Mouse (Mus musculus) midbrain, embryonic 16.5 days (tissue): ENCODE measurements around the gene Hsdl2. TPM values are rescaled to one million over a fixed set of nuclear protein-coding genes. Genes with fewer than 3 reads are reported as not detected.

Experiments used
- ATAC-seq: fragments of 200-750 bp; cut with Nextera tagmentation; 2 replicates; pipeline ENCODE4 v1.8.0; 2017; ENCODE audit warnings: moderate TSS enrichment
- H3K27ac ChIP-seq: fragments of 300-500 bp; sonication (generic); 2 replicates; pipeline ENCODE4 v1.5.1; 2014; ENCODE audit warnings: mild to moderate bottlenecking, low read length, mixed read lengths
- H3K27me3 ChIP-seq: fragments of 300-500 bp; sonication (generic); 2 replicates; pipeline ENCODE4 v1.6.1; 2014; ENCODE audit warnings: low read depth, low read length, mixed read lengths; ENCODE audit not compliant: control insufficient read depth, insufficient read depth
- H3K36me3 ChIP-seq: fragments of 300-500 bp; sonication (generic); 2 replicates; pipeline ENCODE4 v1.6.1; 2014; ENCODE audit warnings: mild to moderate bottlenecking, low read length, moderate library complexity, mixed read lengths; ENCODE audit not compliant: control insufficient read depth, insufficient read depth
- H3K4me1 ChIP-seq: fragments of 300-500 bp; sonication (generic); 2 replicates; pipeline ENCODE4 v1.6.1; 2014; ENCODE audit warnings: mild to moderate bottlenecking, low read length, mixed read lengths; ENCODE audit not compliant: control insufficient read depth, insufficient read depth
- H3K4me2 ChIP-seq: fragments of 300-500 bp; sonication (generic); 2 replicates; pipeline ENCODE4 v1.6.1; 2014; ENCODE audit warnings: mild to moderate bottlenecking, low read length, mixed read lengths
- H3K4me3 ChIP-seq: fragments of 300-500 bp; sonication (generic); 2 replicates; pipeline ENCODE4 v1.5.1; 2014; ENCODE audit warnings: low read depth, mild to moderate bottlenecking, low read length, moderate library complexity, mixed read lengths
- H3K9ac ChIP-seq: fragments of 300-500 bp; sonication (generic); 2 replicates; pipeline ENCODE4 v1.6.1; 2014; ENCODE audit warnings: low read depth, low read length, mixed read lengths
- H3K9me3 ChIP-seq: fragments of 300-500 bp; sonication (generic); replicated peaks from 2 replicates; pipeline ENCODE4 v1.6.1; 2014; ENCODE audit warnings: mild to moderate bottlenecking, low read length, mixed read lengths; ENCODE audit not compliant: control insufficient read depth, poor library complexity, severe bottlenecking
- WGBS: fragments of 180-500 bp; shearing (Covaris S2); extraction: QIAGEN DNeasy Blood & Tissue Kit; methylation state at CpG from one replicate; pipeline ENCODE4 v1.1.7; 2014; 5-methylcytosine and 5-hydroxymethylcytosine counted together
- polyA plus RNA-seq: library from polyadenylated mRNA; unstranded; fragments of >200 nt; fragmentation: Nextera tagmentation; extraction: Ambion mirVana; gene quantifications from 2 replicates; pipeline ENCODE4 v1.2.1, GENCODE M21; 2015

The Hsdl2 gene
- polyA plus RNA-seq, 1 experiment from 2014 or later, result 34.5 TPM

DNA sequence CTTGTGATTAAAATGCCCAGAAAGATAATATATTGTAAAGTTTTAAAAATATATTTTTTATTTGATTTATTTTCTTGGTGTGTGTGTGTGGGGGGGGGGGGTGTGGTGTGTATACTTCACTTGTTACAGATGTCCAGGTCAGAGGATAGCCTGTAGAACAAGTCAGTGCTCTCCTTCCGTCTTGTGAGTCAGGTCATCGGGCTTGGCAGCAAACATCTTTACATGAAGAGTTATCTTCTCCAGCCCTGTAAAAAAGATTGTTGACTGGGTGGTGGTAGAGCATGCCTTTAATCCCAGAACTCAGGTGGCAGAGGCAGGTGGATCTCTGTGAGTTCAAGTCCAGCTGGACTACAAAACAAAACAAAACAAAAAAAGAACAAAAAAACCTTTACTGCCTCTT lies 64.2 kb downstream of the Hsdl2 start:
- H3K9me3 ChIP-seq, result no peaks in the 10 kb centered on the region
- ATAC-seq, result no peak
- no peak overlapping the region for H3K27ac ChIP-seq
- H3K4me1 ChIP-seq, result peaks cover 2% of the 10 kb centered on the region; the same call in 1 of the 2 replicates
- H3K36me3 ChIP-seq, result no peaks in the 10 kb centered on the region
- H3K27me3 ChIP-seq, result no peaks in the 10 kb centered on the region
- no peak overlapping the region for H3K4me3 ChIP-seq
- no peak overlapping the region for H3K9ac ChIP-seq
- no peak overlapping the region for H3K4me2 ChIP-seq
- WGBS, result 97% methylated on average over 2 of the region's 2 CpGs

DNA sequence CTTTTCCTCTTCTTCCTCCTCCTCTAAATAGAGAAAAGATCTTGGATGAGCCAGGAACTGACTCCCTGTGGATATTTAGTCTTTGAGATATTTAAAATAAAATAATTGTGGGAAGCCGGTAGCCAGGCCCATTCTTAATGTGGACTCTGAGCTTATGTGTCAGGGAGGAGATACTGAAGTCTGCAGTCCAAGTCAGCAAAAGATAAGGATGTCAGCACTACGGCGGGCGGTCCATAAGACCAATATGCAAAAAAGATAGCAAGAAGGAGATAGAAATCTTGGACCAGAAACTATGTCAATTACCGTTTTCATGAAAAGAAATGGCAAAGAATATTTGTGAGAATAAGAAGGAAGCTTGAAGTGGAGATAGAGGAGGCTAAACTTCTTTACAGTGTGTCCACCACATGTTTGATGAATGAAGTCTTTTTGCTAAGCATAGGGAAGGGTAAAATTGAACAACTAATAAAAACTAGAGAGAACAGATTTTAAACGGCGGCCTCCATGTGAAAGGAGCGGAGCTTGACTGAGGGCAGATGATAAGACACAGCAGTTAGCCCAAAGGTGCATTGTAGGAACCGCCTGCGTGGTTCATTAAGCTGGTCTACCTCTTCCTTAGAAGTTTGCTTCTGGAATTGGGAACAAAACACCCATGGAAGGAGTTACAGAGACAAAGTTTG lies 64.8 kb downstream of the Hsdl2 start:
- 96% methylated on average over 10 of the region's 10 CpGs for WGBS
- no peaks in the 10 kb centered on the region for H3K9me3 ChIP-seq
- no peak overlapping the region for H3K4me3 ChIP-seq
- H3K27me3 ChIP-seq, result no peaks in the 10 kb centered on the region
- ATAC-seq, result no peak
- no peak overlapping the region for H3K9ac ChIP-seq
- H3K27ac ChIP-seq, result no peak overlapping the region
- no peaks in the 10 kb centered on the region for H3K36me3 ChIP-seq
- no peak overlapping the region for H3K4me2 ChIP-seq
- H3K4me1 ChIP-seq, result peaks cover 2% of the 10 kb centered on the region; the same call in 1 of the 2 replicates

- Histone ChIP-seq H3K4me2 (no peak overlapping the region), H3K4me3 (no peak overlapping the region), H3K27me3 (no peaks in the 10 kb centered on the region), H3K4me1 (peaks cover 2% of the 10 kb centered on the region; the same call in 1 of the 2 replicates), H3K9me3 (no peaks in the 10 kb centered on the region), H3K9ac (no peak overlapping the region), H3K36me3 (no peaks in the 10 kb centered on the region), H3K27ac (no peak overlapping the region)
- ATAC-seq, result no peak
- 90% methylated on average over 5 of the region's 5 CpGs for WGBS
Measured at GRCm38 (mm10) chr4:59649119-59649518, 67.8 kb downstream of the Hsdl2 start.

- WGBS, result 96% methylated on average over 1 of the region's 1 CpGs
- no peak overlapping the region for H3K4me3 ChIP-seq
- no peak overlapping the region for H3K4me2 ChIP-seq
- H3K9ac ChIP-seq, result no peak overlapping the region
- H3K4me1 ChIP-seq, result no peaks in the 10 kb centered on the region
- no peaks in the 10 kb centered on the region for H3K27me3 ChIP-seq
- ATAC-seq, result no peak
- H3K27ac ChIP-seq, result no peak overlapping the region
- H3K36me3 ChIP-seq, result no peaks in the 10 kb centered on the region
- no peaks in the 10 kb centered on the region for H3K9me3 ChIP-seq
Measured at GRCm38 (mm10) chr4:59652166-59652681, 70.9 kb downstream of the Hsdl2 start.

- no peak overlapping the region for H3K4me2 ChIP-seq
- no peak overlapping the region for H3K27ac ChIP-seq
- no peak for ATAC-seq
- H3K9ac ChIP-seq, result no peak overlapping the region
- H3K9me3 ChIP-seq, result no peaks in the 10 kb centered on the region
- WGBS, result 77% methylated on average over 5 of the region's 5 CpGs
- no peaks in the 10 kb centered on the region for H3K4me1 ChIP-seq
- no peaks in the 10 kb centered on the region for H3K27me3 ChIP-seq
- no peak overlapping the region for H3K4me3 ChIP-seq
- H3K36me3 ChIP-seq, result no peaks in the 10 kb centered on the region
Measured at GRCm38 (mm10) chr4:59656061-59656642, 74.8 kb downstream of the Hsdl2 start.

DNA sequence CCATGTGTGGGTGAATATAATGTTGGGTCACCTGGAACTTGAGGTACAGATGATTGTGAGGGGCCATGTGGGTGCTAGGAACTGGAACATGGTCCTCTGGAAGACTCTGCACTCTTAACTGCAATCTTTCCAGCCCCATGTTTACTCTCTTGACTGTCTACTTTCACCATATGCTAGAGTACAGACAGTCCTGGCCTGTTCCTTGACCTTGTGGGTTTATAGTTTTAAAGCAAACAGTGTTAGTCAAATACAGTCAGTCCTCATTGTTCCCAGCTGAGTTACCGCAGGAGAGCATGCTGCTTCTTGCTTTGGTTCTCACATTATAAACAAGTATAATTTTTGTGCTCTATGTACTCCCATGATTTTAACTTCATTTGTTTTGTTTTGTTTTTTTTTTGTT lies 80.8 kb downstream of the Hsdl2 start:
- Histone ChIP-seq H3K9ac (no peak overlapping the region), H3K9me3 (no peaks in the 10 kb centered on the region), H3K36me3 (no peaks in the 10 kb centered on the region), H3K27me3 (no peaks in the 10 kb centered on the region), H3K4me2 (no peak overlapping the region), H3K4me3 (no peak overlapping the region), H3K27ac (no peak overlapping the region), H3K4me1 (no peaks in the 10 kb centered on the region)
- ATAC-seq, result no peak
- WGBS, result 97% methylated on average over 1 of the region's 1 CpGs

DNA sequence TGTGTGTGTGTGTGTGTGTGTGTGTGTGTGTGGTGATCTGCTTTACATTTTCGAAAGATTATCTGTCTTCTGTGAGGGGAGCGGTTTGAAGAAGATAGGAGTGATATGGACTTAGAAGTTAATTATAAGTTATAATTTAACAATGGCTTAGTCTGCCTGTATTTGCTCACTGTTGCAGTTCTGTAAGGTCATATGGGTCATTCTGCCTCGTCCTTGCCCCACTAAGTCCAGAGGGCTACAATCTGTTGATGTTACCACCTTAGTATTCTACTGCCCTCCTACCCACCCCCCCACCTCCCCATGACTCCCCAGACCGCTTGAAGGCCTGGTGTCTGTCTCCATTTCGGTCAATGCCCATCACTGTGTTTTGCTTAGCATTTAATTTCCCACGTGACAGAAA lies 82.1 kb downstream of the Hsdl2 start:
- Histone ChIP-seq H3K27ac (no peak overlapping the region), H3K4me2 (no peak overlapping the region), H3K4me1 (no peaks in the 10 kb centered on the region), H3K9ac (no peak overlapping the region), H3K4me3 (no peak overlapping the region), H3K9me3 (no peaks in the 10 kb centered on the region), H3K36me3 (no peaks in the 10 kb centered on the region), H3K27me3 (no peaks in the 10 kb centered on the region)
- no peak for ATAC-seq
- 94% methylated on average over 6 of the region's 6 CpGs for WGBS

DNA sequence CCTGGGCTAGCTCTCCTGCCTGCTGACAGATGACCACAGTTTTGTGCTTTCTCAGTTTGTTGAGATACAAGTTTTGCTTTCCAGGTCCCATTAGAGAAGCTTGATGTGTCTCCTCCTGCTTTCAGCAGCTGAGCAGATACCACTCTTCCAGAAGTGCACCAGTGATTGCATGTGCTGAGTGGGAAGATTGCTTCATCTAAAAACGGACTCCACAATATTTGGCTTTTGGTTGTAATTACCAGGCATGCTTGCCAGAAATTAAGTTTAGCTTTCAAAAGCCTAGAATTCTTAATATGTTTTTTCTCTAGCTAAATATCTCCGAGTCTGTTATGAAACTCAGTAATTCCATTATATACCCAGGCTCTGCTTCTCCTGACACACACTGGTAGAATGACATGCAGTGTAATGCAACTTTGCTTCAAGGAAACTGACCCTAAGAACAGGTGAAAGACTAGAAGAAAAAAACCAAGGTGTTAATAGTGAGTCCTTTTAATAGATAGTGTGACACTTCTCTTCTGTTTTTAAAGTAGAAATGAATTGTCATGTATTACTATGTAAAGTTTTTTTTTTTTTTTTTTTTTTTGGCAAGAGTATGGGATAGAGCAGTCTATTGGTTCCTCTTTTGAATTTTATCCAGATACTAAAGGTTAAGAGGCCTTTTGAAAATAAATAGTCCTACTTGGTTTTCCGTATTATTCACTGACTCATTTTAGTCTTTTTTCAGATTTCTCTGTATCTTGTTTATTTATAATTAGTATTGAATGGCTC lies 85.4 kb downstream of the Hsdl2 start:
- Histone ChIP-seq H3K36me3 (no peaks in the 10 kb centered on the region), H3K4me3 (no peak overlapping the region), H3K4me2 (no peak overlapping the region), H3K27ac (no peak overlapping the region), H3K9me3 (no peaks in the 10 kb centered on the region), H3K4me1 (no peaks in the 10 kb centered on the region), H3K9ac (no peak overlapping the region), H3K27me3 (no peaks in the 10 kb centered on the region)
- ATAC-seq, result no peak
- WGBS, result 81% methylated on average over 3 of the region's 3 CpGs

GRCm38 (mm10) chr4:59668050-59668449 lies 86.7 kb downstream of the Hsdl2 start:
- Histone ChIP-seq H3K4me2 (no peak overlapping the region), H3K9ac (no peak overlapping the region), H3K27ac (no peak overlapping the region), H3K4me1 (no peaks in the 10 kb centered on the region), H3K9me3 (no peaks in the 10 kb centered on the region), H3K36me3 (no peaks in the 10 kb centered on the region), H3K27me3 (no peaks in the 10 kb centered on the region), H3K4me3 (no peak overlapping the region)
- ATAC-seq, result no peak
- WGBS, result 47% methylated on average over 3 of the region's 3 CpGs
